Mouse (Mus musculus) CH12F3 (cell line): Measurements from ENCODE around the gene Olfr1477.
"Not testable (repeated sequence)": the region's sequence is repeated elsewhere in the genome, so short reads cannot be mapped to it uniquely, and the experiment has no call there.

Experiments
- in situ Hi-C: fragments of 300-500 bp; cut with MboI; formaldehyde crosslinking; loops from 2 replicates; pipeline ENCODE4 v1.14.3; 2020; ENCODE audit warnings: low sequenced_read_pairs

The Olfr1477 gene

GRCm38 (mm10) chr19:13500246-13500645 lies at the start of gene Olfr1477:
TSS of gene Olfr1477 (plus strand) at chr19:13500546.
- in situ Hi-C loops, result no loop called here

GRCm38 (mm10) chr19:13455986-13456385 lies 44.4 kb upstream of the Olfr1477 start, which contains the start of gene Olfr1472:
TSS of gene Olfr1472 (minus strand) at chr19:13456086.
- in situ Hi-C loops, result no loop called here

DNA sequence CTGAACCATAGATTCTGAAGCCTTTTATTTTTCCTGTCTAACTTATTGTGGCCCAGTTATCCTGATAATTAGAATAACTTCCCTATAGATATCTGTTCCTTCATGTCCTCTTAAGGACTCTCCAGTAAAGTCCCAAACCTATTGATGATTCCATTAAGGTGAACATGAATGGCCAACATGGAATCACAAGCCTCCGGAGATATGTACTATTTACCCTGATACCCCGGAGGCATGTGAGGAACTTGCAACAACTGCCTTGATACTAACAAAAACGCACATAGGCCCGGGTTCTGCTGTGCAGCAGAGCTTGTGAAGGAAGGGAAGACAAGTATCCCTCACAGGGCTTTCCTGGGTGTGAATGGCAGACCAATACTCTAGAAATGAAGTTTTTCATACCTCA lies 31.1 kb upstream of the Olfr1477 start, which contains the start of gene Olfr1474:
Gene Olfr1474 (plus strand): TSS at position 301 of the 400 bp plus-strand sequence.
- in situ Hi-C loops, result not testable (repeated sequence)

DNA sequence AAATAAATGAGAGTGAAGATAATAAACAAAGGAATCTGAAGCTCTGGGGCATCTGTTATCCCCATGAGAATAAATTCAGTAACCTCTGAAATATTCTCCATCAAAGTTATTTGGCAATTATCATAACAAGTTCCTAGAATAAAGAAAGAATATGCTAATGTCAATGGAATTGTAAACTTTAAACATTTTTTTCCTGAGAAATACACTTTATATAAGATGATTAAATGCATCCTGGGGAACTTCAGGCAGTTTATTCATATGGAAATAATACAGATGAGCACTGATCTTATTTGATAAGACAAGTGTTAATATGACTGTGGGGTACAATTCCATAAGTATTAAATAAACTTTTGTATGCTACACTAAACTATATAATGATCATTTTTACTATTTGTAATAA lies 20.2 kb upstream of the Olfr1477 start, which contains the start of gene Olfr1475:
Gene Olfr1475 (minus strand): TSS at position 101 of the 400 bp plus-strand sequence.
- in situ Hi-C loops, result no loop called here

DNA sequence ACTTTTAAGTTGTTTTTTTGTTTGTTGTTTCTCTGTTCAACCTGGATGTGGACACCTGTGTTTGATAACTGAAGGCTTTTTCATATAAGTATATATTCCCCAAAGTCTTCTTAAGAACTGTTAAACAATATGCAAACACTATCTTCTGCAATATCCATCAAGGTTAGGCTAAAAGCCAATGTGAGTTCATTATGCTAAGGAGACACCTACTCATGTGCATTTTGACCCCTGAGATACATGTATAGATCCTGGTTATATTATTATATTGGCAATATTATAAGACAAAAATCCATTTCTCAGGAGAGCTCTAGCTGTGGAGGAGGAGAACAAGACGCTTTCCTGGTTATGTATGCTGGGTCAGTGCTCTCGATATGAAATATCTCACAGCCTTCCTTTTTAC lies 27.3 kb downstream of the Olfr1477 start, which contains the start of gene Olfr1480:
Gene Olfr1480 (plus strand): TSS at position 301 of the 400 bp plus-strand sequence.
- in situ Hi-C loops, result no loop called here
